ENCODE assay signal across 33 mouse cellular contexts in the genomic region with DNA sequence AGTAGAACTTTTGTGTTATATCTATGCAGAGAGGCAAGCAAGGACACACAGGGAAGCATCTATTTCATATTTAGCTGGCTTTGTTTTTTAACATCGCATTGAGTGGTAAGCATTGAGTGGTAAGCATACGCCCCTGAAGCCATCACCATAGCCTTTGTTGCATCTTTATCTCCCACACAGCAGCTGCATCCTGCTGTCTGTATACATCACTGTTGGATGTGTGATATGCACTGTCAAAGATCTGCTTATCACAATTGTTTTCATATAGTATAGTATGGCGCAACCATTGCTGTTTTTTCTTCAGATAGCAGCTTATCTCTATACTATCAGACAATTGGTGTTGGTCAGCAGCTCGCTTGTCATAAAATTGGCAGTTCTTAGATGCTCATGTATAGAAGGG. TPM values are rescaled to one million over a fixed set of nuclear protein-coding genes. Genes with fewer than 3 reads are reported as not detected.
DNase-seq lines count a peak whose midpoint lies in the region; ATAC-seq lines count a peak whose summit lies in the region.
"Had no signal": no experiment of that assay in that cellular context is flagged by ENCODE, and none has a peak within 500 bp of the region (broad histone marks: within the 10 kb centered on the region; RNA-seq: fewer than 3 reads in every experiment).

No protein-coding gene starts in this region.

- H3K4me2 ChIP-seq in liver, embryonic 11.5 days: no peak overlapping the region
- H3K4me2 ChIP-seq in liver, embryonic 13.5 days: no peak overlapping the region
- H3K4me2 ChIP-seq in liver, embryonic 16.5 days (ENCODE audit: low read depth, low read length): no peak overlapping the region
- no peak overlapping the region for H3K4me2 ChIP-seq in midbrain, embryonic 14.5 days (ENCODE audit: low read length)
- H3K4me2 ChIP-seq: embryonic facial prominence, embryonic 12.5 days; embryonic facial prominence, embryonic 15.5 days; forebrain, embryonic 15.5 days; heart, embryonic 13.5 days; hindbrain, embryonic 14.5 days had no signal

- WGBS in liver, embryonic 11.5 days: 44% methylated on average over 4 of the region's 4 CpGs
- 20% methylated on average over 4 of the region's 4 CpGs for WGBS in liver, embryonic 13.5 days (ENCODE audit: insufficient replicate concordance)
- WGBS in liver, embryonic 16.5 days (ENCODE audit: insufficient replicate concordance): 29% methylated on average over 4 of the region's 4 CpGs
- 85% methylated on average over 4 of the region's 4 CpGs for WGBS in midbrain, embryonic 14.5 days

- H3K27ac ChIP-seq in liver, embryonic 11.5 days (ENCODE audit: low read depth, low read length): no peak overlapping the region
- H3K27ac ChIP-seq in liver, embryonic 13.5 days: no peak overlapping the region
- no peak overlapping the region for H3K27ac ChIP-seq in liver, embryonic 16.5 days (ENCODE audit: low read length)
- H3K27ac ChIP-seq in midbrain, embryonic 14.5 days (replicated peaks; ENCODE audit: low read depth, low read length): no peak overlapping the region
- H3K27ac ChIP-seq: embryonic facial prominence, embryonic 12.5 days; embryonic facial prominence, embryonic 15.5 days; forebrain, embryonic 15.5 days; heart, adult 2 months; heart, embryonic 10.5 days; heart, embryonic 13.5 days; hindbrain, embryonic 14.5 days; hindbrain, postnatal 0 days had no signal

- no peaks in the 10 kb centered on the region for H3K4me1 ChIP-seq in liver, embryonic 11.5 days (replicated peaks; ENCODE audit: control insufficient read depth, insufficient read depth, low read length)
- H3K4me1 ChIP-seq in liver, embryonic 13.5 days (replicated peaks): 0 out of 2 replicates have a peak, but pooled peaks cover 6% of the 10 kb centered on the region
- no peaks in the 10 kb centered on the region for H3K4me1 ChIP-seq in liver, embryonic 16.5 days (ENCODE audit: control insufficient read depth, low read depth, low read length)
- no peaks in the 10 kb centered on the region for H3K4me1 ChIP-seq in midbrain, embryonic 14.5 days (ENCODE audit: control insufficient read depth, insufficient read depth, low read length)
- H3K4me1 ChIP-seq: embryonic facial prominence, embryonic 12.5 days; embryonic facial prominence, embryonic 15.5 days; forebrain, embryonic 15.5 days; heart, embryonic 10.5 days; heart, embryonic 13.5 days had no signal

- H3K36me3 ChIP-seq in liver, embryonic 11.5 days (ENCODE audit: control insufficient read depth, insufficient read depth, low read length): no peaks in the 10 kb centered on the region
- no peaks in the 10 kb centered on the region for H3K36me3 ChIP-seq in liver, embryonic 13.5 days
- no peaks in the 10 kb centered on the region for H3K36me3 ChIP-seq in liver, embryonic 16.5 days (ENCODE audit: control insufficient read depth, insufficient read depth)
- H3K36me3 ChIP-seq in midbrain, embryonic 14.5 days (ENCODE audit: control insufficient read depth, insufficient read depth, low read length): no peaks in the 10 kb centered on the region
- H3K36me3 ChIP-seq: embryonic facial prominence, embryonic 12.5 days; embryonic facial prominence, embryonic 15.5 days; forebrain, embryonic 15.5 days; heart, embryonic 10.5 days; heart, embryonic 13.5 days had no signal

- no peak overlapping the region for H3K4me3 ChIP-seq in liver, embryonic 11.5 days (ENCODE audit: low read depth, low read length)
- H3K4me3 ChIP-seq in liver, embryonic 13.5 days (replicated peaks): no peak overlapping the region
- no peak overlapping the region for H3K4me3 ChIP-seq in liver, embryonic 16.5 days (ENCODE audit: low read depth, low read length)
- no peak overlapping the region for H3K4me3 ChIP-seq in midbrain, embryonic 14.5 days (replicated peaks; ENCODE audit: low read depth, low read length)
- H3K4me3 ChIP-seq: embryonic facial prominence, embryonic 12.5 days; embryonic facial prominence, embryonic 15.5 days; forebrain, embryonic 15.5 days; heart, adult 2 months; heart, embryonic 10.5 days; heart, embryonic 13.5 days had no signal

- peak; percentile 78 for ATAC-seq in liver, embryonic 11.5 days (replicated peaks; ENCODE audit: low FRiP score)
- ATAC-seq in liver, embryonic 13.5 days (ENCODE audit: low read depth): peak; percentile 74
- ATAC-seq in liver, embryonic 16.5 days (ENCODE audit: low read depth): peak; percentile 51
- ATAC-seq in megakaryocyte-erythroid progenitor cell, adult 5-6 weeks (replicated peaks; ENCODE audit: low FRiP score, low TSS enrichment, poor library complexity, severe bottlenecking): peak; percentile 87
- no peak for ATAC-seq in CD4-positive, CD25-positive, alpha-beta regulatory T cell, adult 4 months
- no peak for ATAC-seq in midbrain, embryonic 14.5 days (ENCODE audit: low FRiP score, low TSS enrichment)
- ATAC-seq: forebrain, embryonic 15.5 days; hindbrain, postnatal 0 days; Patski had no signal

- no peak for DNase-seq in liver, embryonic 11.5 days (ENCODE audit: low spot score)
- DNase-seq in liver: no peak
- no peak for DNase-seq in liver, embryonic 13.5 days
- DNase-seq in cerebellum, postnatal 36 days: no peak
- no peak for DNase-seq in midbrain, embryonic 14.5 days
- DNase-seq: adrenal gland, postnatal 10 days; adrenal gland, postnatal 36 days; B cell, adult 2 months; cerebellum, adult 18-20 months; cerebellum, adult 9-10 months; cerebellum, postnatal 14 days; gastrocnemius, postnatal 36 days; heart, adult 2 months; heart, postnatal 14 days; heart, postnatal 4 days had no signal

- no peaks in the 10 kb centered on the region for H3K27me3 ChIP-seq in liver, embryonic 11.5 days (replicated peaks; ENCODE audit: control insufficient read depth, insufficient read depth, low read length)
- H3K27me3 ChIP-seq in liver, embryonic 13.5 days: no peaks in the 10 kb centered on the region
- H3K27me3 ChIP-seq in liver, embryonic 16.5 days (ENCODE audit: control insufficient read depth, insufficient read depth, low read depth, low read length): no peaks in the 10 kb centered on the region
- no peaks in the 10 kb centered on the region for H3K27me3 ChIP-seq in midbrain, embryonic 14.5 days (ENCODE audit: control insufficient read depth, insufficient read depth, low read length)
- H3K27me3 ChIP-seq: embryonic facial prominence, embryonic 12.5 days; embryonic facial prominence, embryonic 15.5 days; forebrain, embryonic 15.5 days; heart, embryonic 13.5 days; Patski had no signal

- no peaks in the 10 kb centered on the region for H3K9me3 ChIP-seq in liver, embryonic 11.5 days (ENCODE audit: control insufficient read depth, low read length)
- no peaks in the 10 kb centered on the region for H3K9me3 ChIP-seq in liver, embryonic 13.5 days (replicated peaks)
- H3K9me3 ChIP-seq in liver, embryonic 16.5 days (replicated peaks; ENCODE audit: control insufficient read depth, low read length): no peaks in the 10 kb centered on the region
- H3K9me3 ChIP-seq in midbrain, embryonic 14.5 days (ENCODE audit: control insufficient read depth, low read length): no peaks in the 10 kb centered on the region
- H3K9me3 ChIP-seq: embryonic facial prominence, embryonic 12.5 days; embryonic facial prominence, embryonic 15.5 days; forebrain, embryonic 15.5 days; heart, embryonic 10.5 days; heart, embryonic 13.5 days had no signal

- no peak overlapping the region for H3K9ac ChIP-seq in liver, embryonic 11.5 days (ENCODE audit: low read depth, low read length)
- H3K9ac ChIP-seq in liver, embryonic 13.5 days: no peak overlapping the region
- no peak overlapping the region for H3K9ac ChIP-seq in liver, embryonic 16.5 days (ENCODE audit: low read depth, low read length)
- no peak overlapping the region for H3K9ac ChIP-seq in midbrain, embryonic 14.5 days (replicated peaks; ENCODE audit: low read length)
- H3K9ac ChIP-seq: embryonic facial prominence, embryonic 12.5 days; embryonic facial prominence, embryonic 15.5 days; forebrain, embryonic 15.5 days; heart, embryonic 13.5 days; hindbrain, embryonic 14.5 days had no signal

RNA-seq across cellular contexts. Expression of a gene that starts 2.8 kb away (rescaled TPM):
- polyA plus RNA-seq in liver, embryonic 11.5 days (2014; fragmentation: Nextera tagmentation; extraction: Ambion mirVana): 0.14 and 0.22 TPM in 2 replicates
- polyA plus RNA-seq in liver, embryonic 13.5 days (2015; fragmentation: Nextera tagmentation; extraction: Ambion mirVana): 0.02 and 0.07 TPM in 2 replicates
- polyA plus RNA-seq in liver, embryonic 16.5 days (2015; fragmentation: Nextera tagmentation; extraction: Ambion mirVana): 0.05 TPM in 1 of 2 replicates, not detected in the other
- total RNA-seq in megakaryocyte-erythroid progenitor cell, adult 5-6 weeks (2014; fragmentation: Nextera tagmentation): not detected in 2 replicates
- total RNA-seq in megakaryocyte-erythroid progenitor cell, adult 5-6 weeks (2017): not detected in 2 replicates
- under 1 TPM in 1 of 2 experiments, not detected in 1; 0.27 TPM for polyA plus RNA-seq in CD4-positive, CD25-positive, alpha-beta regulatory T cell, adult 4 months (2017; shearing (Covaris generic))
- polyA plus RNA-seq in midbrain, embryonic 14.5 days (2014; fragmentation: Nextera tagmentation; extraction: Ambion mirVana): not detected in 2 replicates
- total RNA-seq: adrenal gland, adult 18-20 months; adrenal gland, postnatal 10 days; adrenal gland, postnatal 36 days; gastrocnemius, adult 8-10 months; gastrocnemius, postnatal 36 days; heart, adult 2 months; heart, postnatal 14 days; heart, postnatal 4 days; hindbrain, postnatal 0 days had no signal
- polyA plus RNA-seq: forebrain, embryonic 11.5 days; forebrain, embryonic 15.5 days; heart, adult 2 months; hindbrain, embryonic 11.5 days; hindbrain, embryonic 14.5 days had no signal

RNA-seq across cellular contexts. Expression of a gene that starts 15.3 kb away (rescaled TPM):
- polyA plus RNA-seq in liver, embryonic 11.5 days (2014; fragmentation: Nextera tagmentation; extraction: Ambion mirVana): not detected in 2 replicates
- polyA plus RNA-seq in liver, embryonic 13.5 days (2015; fragmentation: Nextera tagmentation; extraction: Ambion mirVana): not detected in 2 replicates
- not detected in 2 replicates for polyA plus RNA-seq in liver, embryonic 16.5 days (2015; fragmentation: Nextera tagmentation; extraction: Ambion mirVana)
- total RNA-seq in megakaryocyte-erythroid progenitor cell, adult 5-6 weeks (2014; fragmentation: Nextera tagmentation): not detected in 2 replicates
- not detected in 2 replicates for total RNA-seq in megakaryocyte-erythroid progenitor cell, adult 5-6 weeks (2017)
- not detected for polyA plus RNA-seq in CD4-positive, CD25-positive, alpha-beta regulatory T cell, adult 4 months (2017; shearing (Covaris generic))
- not detected in 2 replicates for polyA plus RNA-seq in midbrain, embryonic 14.5 days (2014; fragmentation: Nextera tagmentation; extraction: Ambion mirVana)
- total RNA-seq: adrenal gland, adult 18-20 months; adrenal gland, postnatal 10 days; adrenal gland, postnatal 36 days; common myeloid progenitor, adult 5-6 weeks; gastrocnemius, adult 8-10 months; gastrocnemius, postnatal 36 days; granulocyte monocyte progenitor cell, adult 5-6 weeks; heart, adult 2 months; heart, postnatal 14 days; heart, postnatal 4 days; hindbrain, postnatal 0 days had no signal
- polyA plus RNA-seq: embryonic facial prominence, embryonic 12.5 days; embryonic facial prominence, embryonic 15.5 days; forebrain, embryonic 11.5 days; forebrain, embryonic 15.5 days; heart, adult 2 months; heart, embryonic 10.5 days; heart, embryonic 13.5 days; heart, embryonic 16.5 days; hindbrain, embryonic 11.5 days; hindbrain, embryonic 14.5 days; hindbrain, postnatal 0 days; Patski had no signal

RNA-seq across cellular contexts. Expression of a gene that starts 31.5 kb away (rescaled TPM):
- polyA plus RNA-seq in liver, embryonic 11.5 days (2014; fragmentation: Nextera tagmentation; extraction: Ambion mirVana): not detected in 2 replicates
- polyA plus RNA-seq in liver, embryonic 13.5 days (2015; fragmentation: Nextera tagmentation; extraction: Ambion mirVana): not detected in 2 replicates
- polyA plus RNA-seq in liver, embryonic 16.5 days (2015; fragmentation: Nextera tagmentation; extraction: Ambion mirVana): not detected in 2 replicates
- not detected in 2 replicates for total RNA-seq in megakaryocyte-erythroid progenitor cell, adult 5-6 weeks (2014; fragmentation: Nextera tagmentation)
- total RNA-seq in megakaryocyte-erythroid progenitor cell, adult 5-6 weeks (2017): not detected in 2 replicates
- not detected for polyA plus RNA-seq in CD4-positive, CD25-positive, alpha-beta regulatory T cell, adult 4 months (2017; shearing (Covaris generic))
- not detected in 2 replicates for polyA plus RNA-seq in midbrain, embryonic 14.5 days (2014; fragmentation: Nextera tagmentation; extraction: Ambion mirVana)
- total RNA-seq: adrenal gland, adult 18-20 months; adrenal gland, postnatal 10 days; adrenal gland, postnatal 36 days; common myeloid progenitor, adult 5-6 weeks; gastrocnemius, adult 8-10 months; gastrocnemius, postnatal 36 days; granulocyte monocyte progenitor cell, adult 5-6 weeks; heart, adult 2 months; heart, postnatal 14 days; heart, postnatal 4 days; hindbrain, postnatal 0 days had no signal
- polyA plus RNA-seq: embryonic facial prominence, embryonic 12.5 days; embryonic facial prominence, embryonic 15.5 days; forebrain, embryonic 11.5 days; forebrain, embryonic 15.5 days; heart, adult 2 months; heart, embryonic 10.5 days; heart, embryonic 13.5 days; heart, embryonic 16.5 days; hindbrain, embryonic 11.5 days; hindbrain, embryonic 14.5 days; hindbrain, postnatal 0 days; Patski had no signal

RNA-seq across cellular contexts. Expression of a gene that starts 39.4 kb away (rescaled TPM):
- polyA plus RNA-seq in liver, embryonic 11.5 days (2014; fragmentation: Nextera tagmentation; extraction: Ambion mirVana): not detected in 2 replicates
- polyA plus RNA-seq in liver, embryonic 13.5 days (2015; fragmentation: Nextera tagmentation; extraction: Ambion mirVana): not detected in 2 replicates
- polyA plus RNA-seq in liver, embryonic 16.5 days (2015; fragmentation: Nextera tagmentation; extraction: Ambion mirVana): not detected in 2 replicates
- total RNA-seq in megakaryocyte-erythroid progenitor cell, adult 5-6 weeks (2014; fragmentation: Nextera tagmentation): not detected in 2 replicates
- total RNA-seq in megakaryocyte-erythroid progenitor cell, adult 5-6 weeks (2017): not detected in 2 replicates
- not detected for polyA plus RNA-seq in CD4-positive, CD25-positive, alpha-beta regulatory T cell, adult 4 months (2017; shearing (Covaris generic))
- not detected in 2 replicates for polyA plus RNA-seq in midbrain, embryonic 14.5 days (2014; fragmentation: Nextera tagmentation; extraction: Ambion mirVana)
- total RNA-seq: adrenal gland, adult 18-20 months; adrenal gland, postnatal 10 days; adrenal gland, postnatal 36 days; common myeloid progenitor, adult 5-6 weeks; gastrocnemius, adult 8-10 months; gastrocnemius, postnatal 36 days; granulocyte monocyte progenitor cell, adult 5-6 weeks; heart, adult 2 months; heart, postnatal 14 days; heart, postnatal 4 days; hindbrain, postnatal 0 days had no signal
- polyA plus RNA-seq: embryonic facial prominence, embryonic 12.5 days; forebrain, embryonic 11.5 days; forebrain, embryonic 15.5 days; heart, adult 2 months; heart, embryonic 10.5 days; heart, embryonic 13.5 days; heart, embryonic 16.5 days; hindbrain, embryonic 11.5 days; hindbrain, embryonic 14.5 days; hindbrain, postnatal 0 days; Patski had no signal

Comparison
In these comparisons a context has a peak if more than half of its experiments do, and no peak if none do; other contexts are left out.
1. ATAC-seq: peak in liver, embryonic 11.5 days (single experiment), liver, embryonic 13.5 days (single experiment), liver, embryonic 16.5 days (single experiment) and megakaryocyte-erythroid progenitor cell, adult 5-6 weeks (single experiment); none in CD4-positive, CD25-positive, alpha-beta regulatory T cell, adult 4 months (single experiment) and midbrain, embryonic 14.5 days (single experiment).